Mouse (Mus musculus) forebrain, postnatal 0 days (tissue): Measurements from ENCODE around the gene Cyp2c23. TPM values are rescaled to one million over a fixed set of nuclear protein-coding genes. Genes with fewer than 3 reads are reported as not detected.

Source experiments
- ATAC-seq: fragments of 200-750 bp; cut with Nextera tagmentation; 2 replicates; pipeline ENCODE4 v1.8.0; 2017; ENCODE audit warnings: mild to moderate bottlenecking, moderate library complexity
- DNase-seq: peaks from one replicate; pipeline ENCODE4 v3.0.0-alpha.2; 2015
- H3K27ac ChIP-seq: fragments of 300-500 bp; sonication (generic); 2 replicates; pipeline ENCODE4 v1.5.1; 2014; ENCODE audit warnings: low read depth, mild to moderate bottlenecking, antibody characterized with exemption, low read length, moderate library complexity, mixed read lengths
- H3K27me3 ChIP-seq: fragments of 300-500 bp; sonication (generic); 2 replicates; pipeline ENCODE4 v1.6.1; 2014; ENCODE audit warnings: mild to moderate bottlenecking, low read length, mixed read lengths; ENCODE audit not compliant: insufficient read depth
- H3K36me3 ChIP-seq: fragments of 300-500 bp; sonication (generic); 2 replicates; pipeline ENCODE4 v1.6.1; 2014; ENCODE audit warnings: mild to moderate bottlenecking, moderate library complexity; ENCODE audit not compliant: insufficient read depth
- H3K4me1 ChIP-seq: fragments of 300-500 bp; sonication (generic); 2 replicates; pipeline ENCODE4 v1.6.1; 2014; ENCODE audit warnings: antibody characterized with exemption; ENCODE audit not compliant: insufficient read depth
- H3K4me2 ChIP-seq: fragments of 300-500 bp; sonication (generic); 2 replicates; pipeline ENCODE4 v1.6.1; 2014; ENCODE audit warnings: low read depth, mild to moderate bottlenecking, moderate library complexity
- H3K4me3 ChIP-seq: fragments of 300-500 bp; sonication (generic); 2 replicates; pipeline ENCODE4 v1.5.1; 2014; ENCODE audit warnings: low read depth, low read length, mixed read lengths
- H3K9ac ChIP-seq: fragments of 300-500 bp; sonication (generic); 2 replicates; pipeline ENCODE4 v1.6.1; 2014; ENCODE audit warnings: mild to moderate bottlenecking
- H3K9me3 ChIP-seq: fragments of 300-500 bp; sonication (generic); 2 replicates; pipeline ENCODE4 v1.6.1; 2016; ENCODE audit warnings: low read length
- CTCF ChIP-seq: sonication (generic); IDR thresholded peaks from 2 replicates; pipeline ENCODE4 v1.5.1; 2016; ENCODE audit warnings: antibody characterized with exemption, control low read depth, low read depth
- WGBS: fragments of 180-500 bp; shearing (Covaris S2); extraction: QIAGEN DNeasy Blood & Tissue Kit; methylation state at CpG from one replicate; pipeline ENCODE4 v1.1.7; 2014; 5-methylcytosine and 5-hydroxymethylcytosine counted together
- polyA plus RNA-seq: library from polyadenylated mRNA; unstranded; fragments of >200 nt; fragmentation: Nextera tagmentation; extraction: Ambion mirVana; gene quantifications from 2 replicates; pipeline ENCODE4 v1.2.1, GENCODE M21; 2015
- total RNA-seq: library from RNA; depleted of rRNA; stranded (reverse); fragments of >200 nt; gene quantifications from 2 replicates; pipeline ENCODE4 v1.2.3, GENCODE M21; 2014

Gene Cyp2c23
- total and polyA plus RNA-seq, 2 experiments from 2014 or later, result not detected

DNA sequence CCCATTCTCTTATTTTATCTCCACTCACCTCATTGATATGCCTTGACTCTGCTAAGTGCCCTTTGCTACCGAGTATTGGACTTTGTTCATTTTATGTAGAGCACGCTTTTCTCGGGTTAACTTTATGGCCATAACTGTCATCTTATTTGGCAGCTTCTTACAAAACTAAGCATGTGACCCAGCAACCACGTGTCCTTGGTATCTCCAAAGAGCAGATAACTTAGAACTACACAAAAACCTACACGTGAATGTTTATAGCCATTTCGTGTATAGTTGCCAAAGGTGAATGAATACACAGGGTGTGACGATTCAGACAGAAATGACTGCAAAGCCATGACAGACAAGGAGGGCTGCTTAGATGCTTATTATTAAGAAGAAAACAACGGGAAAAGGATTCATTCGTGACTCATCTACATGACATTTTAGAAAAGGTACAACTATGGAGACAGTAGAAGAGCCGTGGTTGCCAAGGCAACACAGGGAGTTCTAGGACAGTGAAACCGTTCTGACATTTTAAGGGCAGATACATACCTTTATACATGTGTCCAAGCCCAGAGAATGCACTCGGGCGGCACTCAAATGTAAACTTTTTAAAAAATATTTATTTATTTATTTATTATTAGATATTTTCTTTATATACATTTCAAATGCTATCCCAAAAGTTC is 4.0 kb downstream of the Cyp2c23 start:
- 88% methylated on average over 13 of the region's 13 CpGs for WGBS
- H3K27ac ChIP-seq, result no peak overlapping the region
- no peaks in the 10 kb centered on the region for H3K27me3 ChIP-seq

DNA sequence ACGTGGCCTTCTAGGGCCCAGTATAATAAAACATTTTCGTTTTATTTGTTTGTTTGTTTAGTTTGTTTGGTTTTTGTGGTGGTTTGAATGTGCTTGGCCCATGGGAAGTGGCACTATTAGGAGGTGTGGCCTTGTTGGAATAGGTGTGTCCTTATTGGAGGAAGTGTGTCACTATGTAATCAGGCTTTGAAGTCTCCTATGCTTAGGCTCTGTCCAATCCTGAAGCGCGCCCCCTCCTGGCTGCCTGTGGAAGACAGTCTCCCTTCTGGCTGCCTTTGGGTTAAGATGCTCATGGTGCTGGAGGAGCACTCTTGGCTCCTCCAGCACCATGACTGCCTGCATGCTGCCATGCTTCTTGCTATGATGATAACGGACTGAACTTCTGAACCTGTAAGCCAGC is 5.9 kb downstream of the Cyp2c23 start:
- Histone ChIP-seq H3K27me3 (no peaks in the 10 kb centered on the region), H3K9me3 (no peaks in the 10 kb centered on the region), H3K4me3 (no peak overlapping the region), H3K9ac (no peak overlapping the region), H3K4me1 (no peaks in the 10 kb centered on the region), H3K4me2 (no peak overlapping the region), H3K36me3 (no peaks in the 10 kb centered on the region), H3K27ac (no peak overlapping the region)
- no peak for DNase-seq
- peak; percentile 12; the same call in 1 of the 2 replicates for TF ChIP-seq CTCF
- no peak for ATAC-seq
- WGBS, result 79% methylated on average over 5 of the region's 5 CpGs

More for the DNA sequence above, 4.0 kb downstream of the Cyp2c23 start:
- no peaks in the 10 kb centered on the region for H3K4me1 ChIP-seq
- H3K9ac ChIP-seq, result no peak overlapping the region
- H3K4me2 ChIP-seq, result no peak overlapping the region
- no peaks in the 10 kb centered on the region for H3K9me3 ChIP-seq
- H3K36me3 ChIP-seq, result no peaks in the 10 kb centered on the region
- TF ChIP-seq CTCF, result no peak
- no peak for ATAC-seq
- DNase-seq, result no peak
- no peak overlapping the region for H3K4me3 ChIP-seq

DNA sequence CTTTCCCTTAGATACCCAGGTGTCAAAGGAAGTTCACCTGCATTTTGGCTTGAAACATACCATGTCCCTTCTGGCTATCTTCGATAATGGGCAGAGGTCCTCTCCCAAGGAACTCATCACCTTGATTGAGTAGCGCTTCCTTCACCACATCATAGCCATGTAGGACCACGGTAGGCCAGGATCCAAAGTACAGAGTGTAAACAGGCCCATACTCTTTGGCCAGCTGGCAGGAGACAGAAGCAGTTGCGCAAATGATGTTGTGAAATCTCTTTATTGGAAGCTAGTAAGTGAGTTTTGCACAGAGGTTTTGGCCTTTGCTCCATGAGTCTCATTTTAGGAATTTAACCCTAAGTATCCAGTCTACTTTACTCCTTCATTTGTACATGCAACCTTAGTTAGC is 7.5 kb downstream of the Cyp2c23 start:
- no peak overlapping the region for H3K4me3 ChIP-seq
- TF ChIP-seq CTCF, result no peak
- no peaks in the 10 kb centered on the region for H3K9me3 ChIP-seq
- no peaks in the 10 kb centered on the region for H3K36me3 ChIP-seq
- H3K4me2 ChIP-seq, result no peak overlapping the region
- 92% methylated on average over 4 of the region's 4 CpGs for WGBS
- ATAC-seq (no peak), DNase-seq (no peak)
- no peak overlapping the region for H3K27ac ChIP-seq
- no peaks in the 10 kb centered on the region for H3K27me3 ChIP-seq
- H3K9ac ChIP-seq, result no peak overlapping the region
- H3K4me1 ChIP-seq, result no peaks in the 10 kb centered on the region

DNA sequence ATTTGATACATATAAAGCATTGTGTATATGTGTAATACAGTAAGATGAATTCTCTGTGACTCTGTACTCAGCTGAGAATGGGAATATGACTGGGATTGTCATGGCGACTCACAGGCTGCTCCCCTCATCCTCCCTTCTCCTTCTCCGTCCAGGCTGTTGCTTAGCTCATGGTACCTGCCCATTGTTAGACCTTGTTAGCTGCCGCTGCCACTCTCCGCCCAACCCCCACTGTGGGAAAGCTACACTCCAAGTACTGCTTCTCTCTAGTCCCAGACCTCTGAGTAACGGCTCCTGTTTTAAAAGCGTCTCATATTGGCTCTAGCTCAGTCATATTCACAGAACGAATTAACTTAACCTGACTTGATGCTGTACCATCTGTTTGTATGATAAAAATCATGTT is 9.3 kb downstream of the Cyp2c23 start:
- H3K36me3 ChIP-seq, result no peaks in the 10 kb centered on the region
- no peak overlapping the region for H3K4me3 ChIP-seq
- ATAC-seq (no peak), DNase-seq (no peak)
- H3K27me3 ChIP-seq, result no peaks in the 10 kb centered on the region
- H3K27ac ChIP-seq, result no peak overlapping the region
- no peaks in the 10 kb centered on the region for H3K9me3 ChIP-seq
- WGBS, result 52% methylated on average over 7 of the region's 7 CpGs
- no peak overlapping the region for H3K9ac ChIP-seq
- TF ChIP-seq CTCF, result no peak
- H3K4me1 ChIP-seq, result no peaks in the 10 kb centered on the region
- no peak overlapping the region for H3K4me2 ChIP-seq

DNA sequence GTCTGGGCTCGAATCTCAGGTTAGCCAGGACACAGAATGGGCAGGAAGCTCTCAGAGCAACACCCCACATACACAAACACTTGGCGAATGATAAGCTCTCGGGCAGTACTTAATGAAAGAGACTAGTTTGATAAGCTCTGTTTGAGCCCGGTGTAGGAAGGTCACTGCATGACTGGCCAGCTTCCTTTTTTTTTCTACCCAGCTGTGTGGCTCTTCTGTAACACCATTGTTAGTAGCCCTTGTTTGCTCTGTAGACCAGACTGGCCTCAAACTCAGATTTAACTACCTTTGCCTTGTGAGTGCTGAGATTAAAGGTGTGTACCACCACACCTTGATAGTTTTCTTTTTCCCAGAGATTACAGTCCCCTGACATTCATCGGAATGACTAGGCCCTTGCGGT is 15.1 kb downstream of the Cyp2c23 start:
- H3K27me3 ChIP-seq, result no peaks in the 10 kb centered on the region
- no peak for ATAC-seq
- no peak overlapping the region for H3K9ac ChIP-seq
- H3K36me3 ChIP-seq, result no peaks in the 10 kb centered on the region
- H3K4me1 ChIP-seq, result no peaks in the 10 kb centered on the region
- DNase-seq, result no peak
- no peak overlapping the region for H3K4me2 ChIP-seq
- no peak overlapping the region for H3K4me3 ChIP-seq
- no peak for TF ChIP-seq CTCF
- H3K9me3 ChIP-seq, result no peaks in the 10 kb centered on the region
- WGBS, result 84% methylated on average over 6 of the region's 6 CpGs
- H3K27ac ChIP-seq, result no peak overlapping the region

DNA sequence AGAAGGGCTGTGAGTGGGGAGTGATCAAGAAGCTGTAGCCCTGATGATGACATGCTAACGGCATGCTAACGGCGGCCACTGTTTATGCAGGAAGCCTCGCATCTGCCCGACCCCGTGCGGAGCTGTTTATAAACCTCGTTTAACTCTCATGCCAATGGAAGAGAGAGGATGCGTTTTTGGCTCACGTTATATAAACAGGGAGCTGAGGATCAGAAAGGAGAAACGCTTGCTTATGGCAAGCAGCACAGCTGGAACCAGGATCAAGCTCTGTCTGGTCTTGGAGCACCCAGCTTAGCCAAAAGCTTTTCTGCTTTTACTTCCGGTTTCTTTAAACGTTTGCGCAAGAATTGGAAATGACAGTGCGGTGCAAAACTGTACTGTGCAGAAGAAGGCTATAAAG is 20.2 kb downstream of the Cyp2c23 start:
- no peaks in the 10 kb centered on the region for H3K27me3 ChIP-seq
- ATAC-seq (no peak), DNase-seq (no peak)
- H3K4me1 ChIP-seq, result no peaks in the 10 kb centered on the region
- H3K9me3 ChIP-seq, result no peaks in the 10 kb centered on the region
- no peak overlapping the region for H3K4me2 ChIP-seq
- WGBS, result 55% methylated on average over 15 of the region's 15 CpGs
- H3K27ac ChIP-seq, result no peak overlapping the region
- H3K4me3 ChIP-seq, result no peak overlapping the region
- no peaks in the 10 kb centered on the region for H3K36me3 ChIP-seq
- TF ChIP-seq CTCF, result no peak
- no peak overlapping the region for H3K9ac ChIP-seq

DNA sequence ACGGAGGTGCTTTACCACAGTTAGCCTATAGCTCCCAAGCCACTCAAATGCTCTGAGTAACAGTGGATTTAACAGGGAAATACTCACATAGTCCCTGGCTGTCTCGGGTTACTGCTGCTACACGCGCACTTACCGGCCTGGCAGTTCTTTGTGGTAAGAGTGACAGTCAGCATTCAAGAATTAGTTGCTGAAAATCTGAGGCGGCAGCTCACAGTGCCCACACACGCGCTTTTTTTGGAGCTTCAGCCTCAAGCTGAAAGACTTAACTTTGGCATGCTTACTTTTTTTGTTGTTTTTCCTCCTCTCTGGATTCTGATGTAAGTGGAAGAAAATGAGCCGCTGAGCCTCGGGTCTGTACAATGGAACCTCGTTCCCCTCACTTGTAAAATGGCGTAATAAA is 21.8 kb downstream of the Cyp2c23 start:
- Histone ChIP-seq H3K36me3 (no peaks in the 10 kb centered on the region), H3K9ac (no peak overlapping the region), H3K27me3 (no peaks in the 10 kb centered on the region), H3K4me2 (no peak overlapping the region), H3K9me3 (no peaks in the 10 kb centered on the region), H3K4me3 (no peak overlapping the region), H3K4me1 (no peaks in the 10 kb centered on the region), H3K27ac (no peak overlapping the region)
- 31% methylated on average over 12 of the region's 12 CpGs for WGBS
- no peak for ATAC-seq
- DNase-seq, result no peak
- TF ChIP-seq CTCF, result no peak
